Mouse (Mus musculus) gastrocnemius, adult 2 months (tissue): ENCODE measurements around the gene Gnb3. TPM values are rescaled to one million over a fixed set of nuclear protein-coding genes. Genes with fewer than 3 reads are reported as not detected.
"Not testable (repeated sequence)": the region's sequence is repeated elsewhere in the genome, so short reads cannot be mapped to it uniquely, and the experiment has no call there.

Experiments used
- DNase-seq: peaks from one replicate; pipeline ENCODE4 v3.0.0; 2022
- H3K27ac ChIP-seq: fragments of 200-600 bp; 2 replicates; pipeline ENCODE4 v1.8.1; 2022; ENCODE audit warnings: mild to moderate bottlenecking
- H3K4me3 ChIP-seq: fragments of 200-600 bp; 2 replicates; pipeline ENCODE4 v1.8.1; 2022; ENCODE audit warnings: mild to moderate bottlenecking, moderate library complexity
- CTCF ChIP-seq: fragments of 200-600 bp; IDR thresholded peaks from 2 replicates; pipeline ENCODE4 v1.8.1; 2022; ENCODE audit warnings: antibody characterized with exemption, mild to moderate bottlenecking, moderate library complexity
- intact Hi-C: fragments of 180-260 bp; cut with DNase I; formaldehyde crosslinking; loops from one replicate; pipeline ENCODE4 v1.15.1; 2025
- total RNA-seq, 2 experiments: library from RNA; stranded (reverse); gene quantifications; 2 replicates each; pipeline ENCODE4 v1.2.3; 2021

Gene Gnb3
- total RNA-seq, 2 experiments from 2014 or later: 0.75 to 1.4 TPM

DNA sequence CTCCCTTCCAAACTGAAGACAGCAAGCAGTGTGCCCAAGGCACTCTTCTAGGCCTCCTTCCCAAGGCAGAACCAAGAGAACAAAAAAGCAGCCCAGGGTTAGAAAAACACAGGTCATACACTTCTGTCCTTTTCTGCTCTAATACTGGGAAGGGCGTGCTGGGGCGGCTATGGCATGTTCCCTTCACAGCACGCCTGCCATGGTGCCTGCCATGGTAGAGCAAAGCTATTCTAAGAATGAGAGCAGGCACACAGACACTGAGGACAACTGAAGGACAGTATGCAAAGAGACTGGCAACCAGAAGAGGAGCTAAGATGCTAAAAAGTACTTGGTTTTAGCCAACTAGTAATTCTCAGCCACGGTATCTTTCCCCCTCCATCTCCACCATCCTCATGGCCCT is 18.0 kb downstream of the Gnb3 start:
- TF ChIP-seq CTCF: no peak
- no peak overlapping the region for H3K27ac ChIP-seq
- DNase-seq: peak; percentile 10
- H3K4me3 ChIP-seq: no peak overlapping the region
- intact Hi-C loops: no loop called here

DNA sequence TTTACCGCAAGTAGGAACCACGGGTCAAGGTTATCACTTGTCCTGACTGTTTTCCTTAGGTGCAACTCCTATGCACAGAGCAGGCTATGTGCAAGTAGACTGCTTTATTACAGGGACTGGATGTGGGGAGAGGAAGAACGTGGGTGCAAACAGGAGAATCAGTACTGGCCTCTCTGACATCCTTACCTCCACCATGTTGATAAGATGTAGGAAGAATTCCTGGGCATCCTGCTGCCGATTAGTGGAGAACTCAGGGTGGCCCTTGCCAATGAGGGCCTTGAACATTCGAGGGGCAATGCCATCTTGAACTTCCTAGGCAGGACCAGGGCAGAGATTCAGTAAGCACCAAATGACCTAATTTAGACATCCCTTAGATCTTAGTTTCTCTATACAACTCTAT is 19.2 kb downstream of the Gnb3 start:
- intact Hi-C loops: no loop called here
- no peak for TF ChIP-seq CTCF
- Histone ChIP-seq H3K4me3 (no peak overlapping the region), H3K27ac (no peak overlapping the region)
- DNase-seq: peak; percentile 5

DNA sequence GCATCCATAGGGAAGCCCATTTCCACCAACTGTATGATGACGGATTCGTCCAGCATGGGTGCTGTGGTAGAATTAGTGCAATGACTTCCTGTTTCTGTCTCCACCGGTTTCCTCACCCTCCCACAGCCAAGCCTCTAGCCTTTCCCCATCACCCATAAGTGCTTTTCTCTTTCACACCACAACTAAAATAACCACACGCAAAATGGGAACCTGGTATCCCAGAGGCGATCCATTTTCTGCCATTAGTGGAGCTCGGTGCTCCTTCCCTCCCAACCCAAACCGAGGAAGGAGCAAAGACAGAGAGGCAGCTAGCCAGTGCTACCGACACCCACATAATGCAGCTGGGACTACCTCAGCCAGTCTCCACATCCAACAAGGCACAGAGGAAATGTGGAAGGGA is 22.1 kb downstream of the Gnb3 start:
- no peak for DNase-seq
- intact Hi-C loops: no loop called here
- Histone ChIP-seq H3K4me3 (no peak overlapping the region), H3K27ac (no peak overlapping the region)
- TF ChIP-seq CTCF: no peak

DNA sequence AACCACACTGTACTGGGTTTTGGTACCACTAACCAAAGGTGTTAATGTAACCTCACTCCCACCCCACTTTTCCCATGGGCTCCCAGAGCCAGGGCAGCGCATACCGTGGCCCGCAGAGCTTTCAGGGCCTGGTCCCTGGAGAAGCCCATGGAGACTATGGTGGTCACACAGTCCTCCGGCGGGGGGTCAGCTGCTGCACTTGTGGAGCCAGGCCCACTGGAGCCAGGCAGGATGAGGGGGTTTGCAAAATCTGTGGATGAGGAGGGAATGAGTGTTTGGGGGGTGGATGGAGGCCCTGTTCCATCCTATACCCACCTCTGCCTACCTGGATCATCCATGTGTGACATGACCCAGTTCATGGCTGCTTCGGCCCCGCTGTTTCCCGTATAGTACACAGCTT is 22.5 kb downstream of the Gnb3 start:
- no peak for TF ChIP-seq CTCF
- DNase-seq: peak; percentile 20
- intact Hi-C loops: no loop called here
- Histone ChIP-seq H3K4me3 (no peak overlapping the region), H3K27ac (no peak overlapping the region)

DNA sequence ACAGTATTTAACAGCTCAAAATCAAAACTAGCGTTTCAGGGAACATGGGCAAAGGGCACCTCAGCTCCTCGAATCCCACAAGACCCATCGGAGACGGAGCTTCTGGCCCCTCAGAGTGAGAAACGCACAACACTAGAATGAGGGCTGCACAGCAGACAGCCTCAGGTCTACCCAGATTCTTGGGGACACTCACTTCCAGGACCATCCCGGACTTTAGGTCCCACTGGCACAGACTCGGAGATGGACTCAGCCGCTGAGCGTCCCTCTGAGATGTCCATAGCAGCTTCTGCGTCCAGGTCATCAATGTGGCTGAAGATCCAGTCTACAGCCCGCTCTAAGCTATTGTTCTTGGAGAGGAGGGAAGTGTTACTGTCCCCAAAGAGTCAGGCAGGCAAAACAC is 22.9 kb downstream of the Gnb3 start:
- Histone ChIP-seq H3K4me3 (no peak overlapping the region), H3K27ac (no peak overlapping the region)
- no peak for TF ChIP-seq CTCF
- DNase-seq: peak; percentile 4
- intact Hi-C loops: no loop called here

DNA sequence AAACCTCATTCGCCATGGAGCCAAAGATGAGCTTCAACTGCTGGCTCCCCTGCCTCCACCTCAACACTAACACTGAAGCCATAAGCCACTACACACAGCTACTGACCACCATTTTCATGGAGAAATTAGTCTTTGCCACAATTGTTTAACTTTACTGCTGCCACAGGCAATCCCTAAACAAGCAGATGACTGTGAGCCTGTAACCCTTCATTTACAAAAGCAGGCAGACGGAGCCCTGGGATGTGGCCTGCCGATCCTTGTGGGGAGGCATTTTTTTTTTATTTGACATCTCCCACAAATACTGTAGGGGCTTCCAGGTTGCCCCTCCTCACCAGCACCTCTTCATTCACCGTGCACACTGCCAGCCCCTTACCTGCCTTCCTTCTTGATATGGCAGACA is 23.5 kb downstream of the Gnb3 start:
- DNase-seq: peak; percentile 12
- H3K4me3 ChIP-seq: no peak overlapping the region
- TF ChIP-seq CTCF: no peak
- no peak overlapping the region for H3K27ac ChIP-seq
- intact Hi-C loops: no loop called here

DNA sequence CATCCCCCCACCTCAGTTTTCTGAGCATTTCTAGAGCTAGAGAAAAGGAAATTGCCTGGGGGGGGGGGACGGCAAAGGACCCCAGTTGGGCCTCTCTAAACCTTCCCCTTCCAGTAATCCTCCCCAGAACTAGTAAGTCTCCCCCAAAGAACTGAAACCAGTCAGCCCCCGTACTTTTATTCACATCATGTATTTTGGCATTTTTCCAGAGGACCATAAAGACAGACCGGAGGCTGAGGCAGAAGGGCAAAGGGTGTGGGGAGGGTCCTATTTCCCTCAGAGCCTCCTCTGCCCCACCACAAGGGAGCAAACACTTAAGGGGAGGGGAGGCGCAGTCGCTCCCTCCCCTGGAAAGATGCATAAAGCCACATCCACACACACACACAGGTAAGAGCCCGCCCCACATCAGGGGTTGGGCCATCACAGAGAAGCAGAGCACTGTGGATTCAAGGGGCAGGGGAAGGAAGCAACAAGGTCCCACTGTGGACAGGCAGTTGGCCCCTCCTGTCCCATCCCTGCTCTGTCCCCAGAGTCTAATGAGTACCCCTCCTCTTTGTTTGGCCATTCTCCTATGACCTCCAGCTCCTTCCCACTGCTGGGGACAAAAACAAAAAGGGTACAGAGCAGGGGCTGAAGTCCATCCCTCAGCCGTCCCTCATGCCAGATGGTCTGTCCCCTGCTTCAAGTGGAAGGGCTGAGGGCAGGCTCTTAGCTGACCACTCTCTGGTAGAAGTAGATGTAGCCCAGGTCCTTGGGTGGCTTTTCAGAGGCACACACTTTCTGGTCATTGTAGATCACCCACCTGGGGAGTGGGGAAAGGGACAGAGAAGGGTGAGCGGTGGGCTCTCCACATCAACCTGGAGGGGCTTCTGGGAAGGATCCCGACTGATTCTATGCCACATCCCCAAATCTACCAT is 25.0 kb downstream of the Gnb3 start:
- intact Hi-C loops: loop anchor here (2.0 kb wide), 1 partner anchor 14 kb away; the partner anchor contains the start of genes Cdca3 and Usp5
- no peak for TF ChIP-seq CTCF
- H3K4me3 ChIP-seq: no peak overlapping the region
- peak; percentile 17 for DNase-seq
- H3K27ac ChIP-seq: no peak overlapping the region

DNA sequence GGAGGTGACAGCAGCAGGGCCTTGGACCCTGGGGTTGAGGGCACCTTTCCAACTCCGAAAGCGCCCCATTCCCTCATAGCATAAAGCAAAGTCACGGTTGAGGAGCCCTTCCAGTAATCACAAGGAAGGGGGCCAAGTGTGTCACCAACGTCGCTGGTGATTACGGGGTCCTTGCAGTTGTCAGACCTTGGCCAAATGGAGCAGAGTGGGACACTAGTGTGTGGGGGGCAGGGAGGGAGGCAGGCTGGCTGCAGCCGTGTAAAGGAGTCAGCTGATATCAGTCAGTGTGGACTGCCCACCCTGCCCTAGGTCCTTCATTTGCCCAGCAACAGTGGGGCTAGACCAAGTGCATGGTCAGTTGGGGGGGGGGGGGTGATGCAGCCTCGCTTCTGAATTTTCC is 25.6 kb downstream of the Gnb3 start:
- intact Hi-C loops: loop anchor here (2.0 kb wide), 1 partner anchor 14 kb away; the partner anchor contains the start of genes Cdca3 and Usp5
- peak overlapping the region; percentile 90 for H3K4me3 ChIP-seq
- no peak for TF ChIP-seq CTCF
- no peak for DNase-seq
- peak overlapping the region; percentile 99 for H3K27ac ChIP-seq

DNA sequence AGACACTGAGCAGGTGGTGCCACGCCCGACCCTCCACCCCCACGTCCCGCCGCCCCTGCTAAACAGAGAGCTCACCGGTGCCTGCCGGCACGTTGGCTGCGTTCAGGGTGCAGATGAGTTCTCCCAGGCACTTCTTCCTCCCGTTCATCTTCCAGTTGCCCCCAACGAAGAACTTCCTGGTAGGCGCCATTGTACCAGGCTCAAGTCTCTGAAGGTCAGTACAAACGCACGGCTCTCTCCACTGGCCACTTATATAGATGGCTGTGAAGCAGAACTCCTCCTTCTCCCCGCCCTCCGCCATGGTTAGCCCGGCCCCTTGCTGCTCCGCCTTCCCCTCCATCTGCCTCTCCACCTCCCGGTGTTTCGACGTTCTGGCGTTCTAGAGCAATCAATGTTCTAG is 26.1 kb downstream of the Gnb3 start, which contains the start of gene Tpi1:
Gene Tpi1 (minus strand): TSS at position 364 of the 400 bp plus-strand sequence.
- Histone ChIP-seq H3K4me3 (peak within 1 kb of the TSS; percentile 90), H3K27ac (peak within 1 kb of the TSS; percentile 99)
- peak; percentile 95 for DNase-seq
- TF ChIP-seq CTCF: peak; percentile 8; the same call in 1 of the 2 replicates
- intact Hi-C loops: loop anchor here (2.0 kb wide), 1 partner anchor 15 kb away; the partner anchor contains the start of genes Cdca3 and Usp5

DNA sequence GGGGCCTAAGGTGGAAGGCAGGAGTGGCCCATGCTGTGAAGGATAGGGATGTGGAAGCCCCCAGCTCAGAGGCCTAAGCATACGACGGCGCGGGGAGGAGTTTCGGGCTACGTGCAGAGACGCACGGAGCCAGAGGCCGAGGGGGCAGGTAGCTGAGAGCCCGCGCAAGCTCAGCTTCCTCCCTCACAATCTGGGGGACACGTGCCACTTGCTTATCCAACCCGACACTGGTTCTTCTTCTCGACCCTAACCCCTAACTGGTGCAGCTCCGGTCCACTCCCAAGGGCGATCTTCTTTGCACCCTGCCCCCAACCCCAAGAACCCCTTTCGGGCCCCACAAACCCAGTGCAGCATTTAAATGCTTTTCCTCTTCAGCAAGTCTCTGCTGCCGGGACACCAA is 26.6 kb downstream of the Gnb3 start:
- TF ChIP-seq CTCF: no peak
- Histone ChIP-seq H3K27ac (peak overlapping the region; percentile 99), H3K4me3 (peak overlapping the region; percentile 90)
- DNase-seq: peak; percentile 88
- intact Hi-C loops: no loop called here

DNA sequence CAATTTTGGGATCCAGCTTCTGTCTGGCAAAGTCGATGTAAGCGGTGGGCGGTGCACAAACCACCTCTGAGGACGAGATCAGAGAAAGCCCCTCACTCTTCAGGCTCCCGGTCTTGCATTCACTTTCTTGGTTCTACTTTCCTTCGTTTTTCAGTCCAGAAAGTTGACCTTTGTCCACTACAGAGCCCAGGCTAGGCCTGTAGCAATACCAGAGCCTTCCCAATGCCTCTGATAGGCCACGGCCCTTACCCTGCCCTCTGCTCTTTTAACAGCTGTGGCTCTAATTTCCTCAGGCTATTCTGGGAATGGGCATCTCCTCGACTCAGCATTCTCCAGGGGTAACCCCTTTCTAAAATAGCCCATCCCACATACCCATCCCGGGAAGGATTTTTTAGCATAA is 27.2 kb downstream of the Gnb3 start:
- no peak for TF ChIP-seq CTCF
- Histone ChIP-seq H3K27ac (peak overlapping the region; percentile 99), H3K4me3 (peak overlapping the region; percentile 90)
- peak; percentile 78 for DNase-seq
- intact Hi-C loops: no loop called here

DNA sequence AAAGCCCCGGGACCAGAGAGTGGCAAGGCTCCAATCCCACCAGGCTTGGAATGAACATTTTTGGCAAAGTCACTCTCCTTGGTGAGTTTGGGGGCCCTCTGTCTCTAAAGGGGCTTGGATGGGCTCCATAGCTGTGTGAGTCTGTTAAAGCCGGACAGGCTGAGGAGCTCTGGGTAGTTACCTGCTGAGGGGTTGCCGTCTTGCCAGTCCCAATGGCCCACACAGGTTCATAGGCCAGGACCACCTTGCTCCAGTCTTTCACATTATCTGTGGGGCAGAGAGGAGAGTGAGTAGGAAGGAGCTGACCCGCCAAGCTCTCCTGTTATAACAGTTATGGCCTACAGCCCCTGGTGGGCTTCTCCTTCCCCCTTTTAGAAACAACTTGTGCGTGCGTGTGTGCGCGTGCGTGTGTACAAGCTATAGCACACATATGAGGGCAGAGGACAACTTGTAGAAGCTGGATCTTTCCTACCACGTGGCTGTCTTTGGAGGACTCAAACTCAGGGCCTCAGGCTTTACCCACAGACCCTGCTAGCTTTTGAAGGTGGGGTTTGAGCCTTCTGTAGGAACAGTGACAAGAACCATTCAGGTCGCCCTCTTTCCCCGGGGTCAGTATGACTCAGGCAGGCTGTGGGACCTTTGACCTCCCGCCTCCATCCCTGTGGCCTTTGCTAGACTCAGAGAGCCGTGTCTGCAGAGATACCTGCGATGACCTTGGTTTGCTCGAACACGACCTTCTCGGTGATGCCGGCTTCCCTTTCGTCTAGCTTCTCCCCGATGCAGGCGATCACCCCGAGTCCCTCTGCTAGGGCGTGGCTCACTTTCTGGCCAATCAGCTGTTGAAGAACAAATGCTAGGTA is 28.1 kb downstream of the Gnb3 start:
- DNase-seq: peak; percentile 50
- TF ChIP-seq CTCF: no peak
- peak overlapping the region; percentile 99 for H3K27ac ChIP-seq
- intact Hi-C loops: no loop called here
- peak overlapping the region; percentile 90 for H3K4me3 ChIP-seq

DNA sequence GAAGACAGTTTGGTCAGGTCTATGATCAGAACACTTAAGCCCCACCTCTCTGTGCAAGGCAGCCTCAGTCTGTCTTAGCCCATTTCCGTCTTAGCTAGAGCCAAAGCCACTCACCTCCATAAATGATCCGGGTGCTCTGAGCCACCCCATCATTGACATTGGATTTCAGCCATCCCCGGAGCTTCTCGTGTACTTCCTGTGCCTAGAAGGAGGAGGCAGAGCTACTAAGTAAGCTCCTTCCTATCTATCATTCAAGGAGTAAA is 28.7 kb downstream of the Gnb3 start:
- TF ChIP-seq CTCF: no peak
- intact Hi-C loops: no loop called here
- peak overlapping the region; percentile 90 for H3K4me3 ChIP-seq
- H3K27ac ChIP-seq: peak overlapping the region; percentile 99
- no peak for DNase-seq

DNA sequence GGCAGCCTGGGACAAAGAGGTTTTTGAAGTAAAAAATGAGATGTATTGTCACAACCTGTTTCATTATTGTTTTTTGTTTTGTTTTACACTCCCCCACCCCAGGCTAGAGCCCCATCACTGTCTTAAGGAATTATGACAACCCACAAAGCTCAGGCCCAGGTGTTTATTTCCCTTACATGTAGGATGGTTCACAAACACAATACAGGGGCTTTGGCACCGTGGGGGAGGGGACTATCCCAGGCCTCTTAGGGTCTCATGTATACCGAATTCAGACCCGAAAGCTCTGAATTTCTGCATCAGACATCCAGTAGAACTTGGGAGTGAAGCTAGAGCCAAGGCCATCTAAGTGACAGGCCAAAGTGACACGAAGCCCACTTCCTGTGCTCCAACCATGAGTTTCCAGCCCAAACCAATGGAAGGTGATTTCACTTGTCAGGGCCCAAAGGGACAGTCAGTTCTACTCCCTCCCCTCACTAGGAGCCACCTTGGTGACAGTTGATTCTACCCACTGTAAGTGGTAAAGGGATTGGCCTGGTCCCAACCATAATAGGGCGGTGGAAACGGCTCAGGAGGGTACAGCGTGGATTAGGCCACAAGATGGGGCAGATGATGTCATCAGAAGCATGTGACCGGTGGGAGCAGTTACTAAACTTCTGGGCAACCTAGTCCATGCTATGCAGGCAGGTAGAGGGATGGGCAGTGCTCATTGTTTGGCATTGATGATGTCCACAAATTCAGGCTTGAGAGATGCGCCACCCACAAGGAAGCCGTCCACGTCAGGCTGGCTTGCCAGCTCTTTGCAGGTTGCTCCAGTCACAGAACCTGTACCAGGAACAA is 29.3 kb downstream of the Gnb3 start:
- DNase-seq, intact Hi-C loops: not testable (repeated sequence)
- Histone ChIP-seq H3K4me3 (peak overlapping the region; percentile 90), H3K27ac (peak overlapping the region; percentile 99)
